Mouse (Mus musculus) heart, embryonic 12.5 days (tissue): Measurements from ENCODE around the gene Syvn1. TPM values are rescaled to one million over a fixed set of nuclear protein-coding genes. Genes with fewer than 3 reads are reported as not detected.
"Not testable (repeated sequence)": the region's sequence is repeated elsewhere in the genome, so short reads cannot be mapped to it uniquely, and the experiment has no call there.

Experiments
- ATAC-seq: fragments of 200-750 bp; cut with Nextera tagmentation; 2 replicates; pipeline ENCODE4 v1.8.0; 2017; ENCODE audit warnings: moderate TSS enrichment, moderate library complexity; ENCODE audit not compliant: insufficient number of reproducible peaks, low FRiP score
- H3K27ac ChIP-seq: fragments of 300-500 bp; sonication (generic); 2 replicates; pipeline ENCODE4 v1.5.1; 2016; ENCODE audit warnings: mild to moderate bottlenecking, moderate library complexity; ENCODE audit not compliant: poor library complexity, severe bottlenecking
- H3K27me3 ChIP-seq: fragments of 300-500 bp; sonication (generic); replicated peaks from 2 replicates; pipeline ENCODE4 v1.6.1; 2016; ENCODE audit warnings: mild to moderate bottlenecking, moderate library complexity
- H3K36me3 ChIP-seq: fragments of 300-500 bp; sonication (generic); 2 replicates; pipeline ENCODE4 v1.6.1; 2016; ENCODE audit warnings: mild to moderate bottlenecking, moderate library complexity
- H3K4me1 ChIP-seq: fragments of 300-500 bp; sonication (generic); replicated peaks from 2 replicates; pipeline ENCODE4 v1.6.1; 2016; ENCODE audit warnings: mild to moderate bottlenecking
- H3K4me2 ChIP-seq: fragments of 300-500 bp; sonication (generic); 2 replicates; pipeline ENCODE4 v1.6.1; 2016; ENCODE audit warnings: mild to moderate bottlenecking, moderate library complexity
- H3K4me3 ChIP-seq: fragments of 300-500 bp; sonication (generic); 2 replicates; pipeline ENCODE4 v1.5.1; 2016; ENCODE audit warnings: mild to moderate bottlenecking
- H3K9ac ChIP-seq: fragments of 300-500 bp; sonication (generic); 2 replicates; pipeline ENCODE4 v1.6.1; 2016; ENCODE audit warnings: mild to moderate bottlenecking, moderate library complexity
- H3K9me3 ChIP-seq: fragments of 300-500 bp; sonication (generic); replicated peaks from 2 replicates; pipeline ENCODE4 v1.6.1; 2016; ENCODE audit warnings: mild to moderate bottlenecking, moderate library complexity
- WGBS: fragments of 180-500 bp; shearing (Covaris S2); methylation state at CpG from one replicate; pipeline ENCODE4 v1.1.7; 2016; 5-methylcytosine and 5-hydroxymethylcytosine counted together
- polyA plus RNA-seq: library from polyadenylated mRNA; unstranded; fragments of >200 nt; fragmentation: Nextera tagmentation; extraction: Ambion mirVana; gene quantifications from 2 replicates; pipeline ENCODE4 v1.2.1, GENCODE M21; 2016

The Syvn1 gene
- polyA plus RNA-seq, 1 experiment from 2014 or later = 21.1 TPM

DNA sequence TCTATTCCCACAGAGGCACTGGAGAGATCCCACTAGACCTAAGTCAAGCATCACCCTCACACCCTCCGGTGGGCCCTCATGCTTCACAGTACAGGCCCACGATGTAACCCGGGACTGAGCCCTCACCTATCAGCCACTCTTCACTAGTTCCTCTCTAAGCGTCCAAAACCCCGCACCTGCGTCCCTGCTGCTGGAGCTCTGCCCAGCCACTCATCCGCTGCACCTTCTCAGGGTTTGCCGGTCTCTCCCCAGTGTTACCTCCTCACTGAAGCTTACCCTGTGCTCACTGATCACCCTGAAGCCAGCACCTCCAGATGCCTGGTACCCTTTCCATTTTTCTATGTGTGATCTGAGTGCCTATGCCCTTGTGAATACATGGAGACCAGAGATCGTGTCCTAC lies 4.1 kb upstream of the Syvn1 start:
- Histone ChIP-seq H3K9me3 (no peaks in the 10 kb centered on the region), H3K27me3 (no peaks in the 10 kb centered on the region), H3K4me1 (peaks cover 8% of the 10 kb centered on the region), H3K36me3 (no peaks in the 10 kb centered on the region), H3K27ac (no peak overlapping the region), H3K9ac (no peak overlapping the region), H3K4me3 (no peak overlapping the region), H3K4me2 (no peak overlapping the region)
- ATAC-seq = no peak
- 79% methylated on average over 9 of the region's 9 CpGs for WGBS

DNA sequence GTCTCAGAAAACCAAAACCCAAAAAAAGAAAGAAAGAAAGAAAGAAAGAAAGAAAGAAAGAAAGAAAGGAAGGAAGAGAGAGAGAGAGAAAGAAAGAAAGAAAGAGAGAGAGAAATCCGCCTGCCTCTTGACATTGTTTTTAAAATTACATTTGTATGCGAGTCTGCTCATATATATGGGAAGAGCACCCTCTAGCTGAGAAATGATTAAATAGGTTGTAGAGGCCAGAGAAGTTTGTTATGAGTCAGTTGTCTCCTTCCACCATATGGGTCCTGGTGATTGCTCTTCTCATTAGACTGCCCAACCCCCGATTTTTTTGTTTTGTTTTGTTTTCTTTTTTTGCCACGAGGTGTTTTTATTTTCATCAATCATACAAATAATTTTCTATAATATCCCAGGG lies 2.3 kb upstream of the Syvn1 start:
- H3K9ac ChIP-seq, H3K4me3 ChIP-seq, ATAC-seq, H3K4me2 ChIP-seq, H3K36me3 ChIP-seq, H3K27ac ChIP-seq, H3K9me3 ChIP-seq, H3K27me3 ChIP-seq: not testable (repeated sequence)
- peaks cover 26% of the 10 kb centered on the region for H3K4me1 ChIP-seq
- 54% methylated on average over 4 of the region's 4 CpGs for WGBS

DNA sequence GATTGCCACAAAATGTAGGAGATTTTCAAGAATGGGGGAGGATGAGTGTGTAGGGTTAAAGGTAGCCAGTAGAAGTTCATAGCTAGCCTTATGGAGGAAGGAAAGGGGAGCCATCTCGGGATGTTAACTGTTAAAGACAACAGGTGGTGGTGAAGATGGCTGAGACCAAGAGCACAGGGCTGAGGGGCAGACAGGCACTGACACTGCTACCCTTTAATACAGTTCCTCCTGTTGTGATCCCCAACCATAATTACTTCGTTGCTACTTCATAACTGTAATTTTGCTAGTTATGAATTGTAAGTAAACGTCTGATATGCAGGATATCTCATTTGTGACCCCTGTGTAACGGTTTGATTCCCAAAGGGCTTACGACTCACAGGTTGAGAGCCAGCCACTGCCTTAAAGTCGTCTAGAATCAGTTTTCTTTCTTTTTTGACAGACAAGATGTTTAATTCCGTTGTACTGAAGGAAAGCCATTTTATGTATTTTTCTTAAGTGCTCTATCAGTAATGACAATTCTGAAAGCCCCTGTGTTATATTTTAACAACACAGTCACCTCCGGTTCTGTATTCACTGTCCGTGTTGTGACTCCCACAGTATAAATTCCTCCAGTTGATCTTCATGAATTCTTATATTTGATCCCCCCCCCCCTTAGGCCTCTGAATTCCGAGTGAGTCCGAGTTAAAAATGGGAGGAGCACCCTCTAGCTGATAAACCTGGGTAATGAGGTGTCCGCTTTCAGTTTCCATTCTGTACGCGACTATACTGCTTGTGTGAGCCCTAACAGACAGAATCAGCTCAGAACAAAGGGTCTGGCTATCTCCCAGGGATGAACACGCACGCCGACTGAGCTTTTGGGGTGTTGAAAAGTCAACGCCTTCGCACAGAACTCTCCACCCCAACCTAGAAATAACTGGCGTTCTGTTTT lies 746 bp upstream of the Syvn1 start:
- Histone ChIP-seq H3K9me3 (no peaks in the 10 kb centered on the region), H3K4me2 (peak overlapping the region; percentile 93), H3K27ac (peak overlapping the region; percentile 98), H3K36me3 (peaks cover 24% of the 10 kb centered on the region), H3K4me3 (peak overlapping the region; percentile 97), H3K27me3 (no peaks in the 10 kb centered on the region), H3K4me1 (peaks cover 26% of the 10 kb centered on the region), H3K9ac (peak overlapping the region; percentile 74)
- 17% methylated on average over 20 of the region's 20 CpGs for WGBS
- peak; percentile 49; the same call in 1 of the 2 replicates for ATAC-seq

DNA sequence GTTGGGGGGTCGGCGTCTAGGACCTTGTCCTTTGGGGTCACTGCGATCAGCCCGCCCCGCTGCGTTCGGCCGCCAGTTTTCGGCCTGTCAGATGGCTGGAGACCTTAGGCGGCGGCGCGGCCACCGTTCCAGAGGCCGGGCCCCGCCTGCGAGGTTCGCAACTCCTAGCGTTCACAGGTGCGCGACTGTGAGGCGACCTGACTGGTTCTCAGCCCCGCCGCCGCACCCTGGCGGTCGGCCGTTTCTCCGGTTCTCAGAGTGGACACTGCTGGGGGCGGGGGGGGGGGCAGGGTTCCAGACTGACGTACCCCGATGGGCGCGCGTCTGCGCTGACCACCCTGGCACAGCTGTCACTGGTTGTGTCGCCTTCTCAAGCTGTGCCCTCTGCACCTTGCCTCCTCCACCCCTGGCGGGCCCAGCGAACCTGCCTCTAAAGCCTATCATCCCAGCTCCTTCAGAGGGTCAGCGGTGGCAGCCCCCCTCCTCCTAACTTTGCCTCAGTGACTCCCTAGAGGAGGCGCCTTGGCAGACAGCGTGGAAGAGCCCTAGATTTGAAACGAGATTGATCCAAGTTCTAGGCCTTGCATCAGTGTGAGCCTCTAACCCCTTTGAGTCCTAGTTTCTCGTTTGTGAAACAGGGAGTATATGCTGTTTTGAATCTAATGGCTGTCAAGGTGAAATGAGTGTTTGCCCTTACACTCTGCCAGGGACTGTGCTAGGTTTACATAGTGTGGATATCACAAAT lies 950 bp downstream of the Syvn1 start:
- 2% methylated on average over 44 of the region's 44 CpGs for WGBS
- H3K4me3 ChIP-seq = peak overlapping the region; percentile 97
- H3K9me3 ChIP-seq = no peaks in the 10 kb centered on the region
- H3K36me3 ChIP-seq = peaks cover 41% of the 10 kb centered on the region
- ATAC-seq = peak; percentile 31; the same call in 1 of the 2 replicates
- peak overlapping the region; percentile 97 for H3K9ac ChIP-seq
- H3K27ac ChIP-seq = peak overlapping the region; percentile 98
- no peaks in the 10 kb centered on the region for H3K27me3 ChIP-seq
- peaks cover 26% of the 10 kb centered on the region for H3K4me1 ChIP-seq
- H3K4me2 ChIP-seq = peak overlapping the region; percentile 93

DNA sequence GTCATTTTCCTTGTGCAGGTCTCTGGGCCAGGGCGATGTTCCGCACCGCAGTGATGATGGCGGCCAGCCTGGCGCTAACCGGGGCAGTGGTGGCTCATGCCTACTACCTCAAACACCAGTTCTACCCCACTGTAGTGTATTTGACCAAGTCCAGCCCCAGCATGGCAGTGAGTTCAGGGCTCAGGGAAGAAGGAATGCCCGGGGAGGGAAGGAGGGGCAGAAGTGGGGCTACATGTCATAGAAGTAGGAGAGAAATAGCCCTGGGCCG lies 1.5 kb downstream of the Syvn1 start:
- H3K4me2 ChIP-seq = peak overlapping the region; percentile 93
- peak overlapping the region; percentile 97 for H3K9ac ChIP-seq
- H3K27ac ChIP-seq = no peak overlapping the region
- no peak for ATAC-seq
- H3K27me3 ChIP-seq = no peaks in the 10 kb centered on the region
- WGBS = 81% methylated on average over 8 of the region's 8 CpGs
- peaks cover 46% of the 10 kb centered on the region for H3K36me3 ChIP-seq
- H3K4me3 ChIP-seq = peak overlapping the region; percentile 97
- no peaks in the 10 kb centered on the region for H3K9me3 ChIP-seq
- H3K4me1 ChIP-seq = peaks cover 26% of the 10 kb centered on the region

DNA sequence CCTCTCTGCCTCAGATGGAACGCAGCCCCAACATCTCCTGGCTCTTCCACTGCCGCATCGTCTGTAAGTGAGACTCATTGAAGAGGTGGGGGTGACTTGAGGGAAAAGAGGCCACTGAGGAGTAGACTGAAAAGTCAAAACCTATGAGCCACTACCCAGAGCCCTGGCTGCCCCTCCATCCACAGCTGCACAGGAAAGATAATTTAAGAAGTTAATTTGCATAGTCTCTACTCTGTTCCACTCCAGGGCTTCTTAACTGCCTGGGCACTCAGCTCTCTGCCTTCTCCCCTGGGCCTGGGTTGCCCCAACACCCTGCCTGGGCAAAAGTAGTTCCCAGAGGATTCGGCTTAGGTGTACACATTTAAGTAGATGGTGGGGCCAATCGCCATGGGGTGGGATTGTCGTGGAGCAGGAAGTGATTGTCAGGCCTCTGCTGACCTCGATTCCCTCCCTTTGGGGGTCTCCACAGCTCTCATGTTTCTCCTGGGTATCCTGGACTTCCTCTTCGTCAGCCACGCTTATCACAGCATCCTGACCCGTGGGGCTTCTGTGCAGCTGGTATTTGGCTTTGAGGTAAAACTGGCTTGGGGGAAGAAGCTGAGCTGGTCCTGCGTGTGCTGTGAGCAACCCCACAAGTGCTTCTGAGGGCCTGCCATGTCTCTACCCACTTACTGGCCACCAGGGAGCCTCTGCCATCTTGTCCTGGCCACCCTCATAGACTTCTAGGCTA lies 2.5 kb downstream of the Syvn1 start:
- no peak for ATAC-seq
- Histone ChIP-seq H3K27me3 (no peaks in the 10 kb centered on the region), H3K36me3 (peaks cover 57% of the 10 kb centered on the region), H3K4me2 (peak overlapping the region; percentile 93; the same call in 1 of the 2 replicates), H3K9me3 (no peaks in the 10 kb centered on the region), H3K27ac (no peak overlapping the region), H3K4me1 (peaks cover 26% of the 10 kb centered on the region), H3K4me3 (no peak overlapping the region), H3K9ac (no peak overlapping the region)
- 82% methylated on average over 11 of the region's 11 CpGs for WGBS

DNA sequence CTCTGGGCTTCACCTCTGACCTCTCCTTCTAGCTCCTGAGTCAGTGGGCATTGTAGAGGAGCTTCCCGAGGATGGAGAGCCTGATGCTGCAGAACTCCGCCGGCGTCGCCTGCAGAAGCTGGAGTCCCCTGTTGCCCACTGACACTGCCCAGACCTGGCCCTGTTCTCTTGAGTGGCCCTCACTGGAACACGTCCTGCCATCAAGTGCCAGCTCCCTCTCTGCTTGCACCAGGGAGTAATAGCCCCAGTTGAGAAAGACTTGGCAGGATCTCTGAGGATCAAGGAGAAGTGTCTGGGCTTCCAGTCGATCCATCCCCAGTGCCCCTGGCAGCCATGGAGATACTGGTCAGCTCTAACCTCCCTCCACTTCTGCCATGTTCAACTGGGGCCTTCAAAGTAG lies 6.1 kb downstream of the Syvn1 start:
- H3K27ac ChIP-seq = no peak overlapping the region
- H3K4me2 ChIP-seq = no peak overlapping the region
- H3K36me3 ChIP-seq = peaks cover 80% of the 10 kb centered on the region
- peaks cover 36% of the 10 kb centered on the region for H3K4me1 ChIP-seq
- no peaks in the 10 kb centered on the region for H3K9me3 ChIP-seq
- ATAC-seq = no peak
- H3K9ac ChIP-seq = no peak overlapping the region; the same call in 1 of the 2 replicates
- WGBS = 81% methylated on average over 7 of the region's 7 CpGs
- H3K4me3 ChIP-seq = no peak overlapping the region
- H3K27me3 ChIP-seq = no peaks in the 10 kb centered on the region

DNA sequence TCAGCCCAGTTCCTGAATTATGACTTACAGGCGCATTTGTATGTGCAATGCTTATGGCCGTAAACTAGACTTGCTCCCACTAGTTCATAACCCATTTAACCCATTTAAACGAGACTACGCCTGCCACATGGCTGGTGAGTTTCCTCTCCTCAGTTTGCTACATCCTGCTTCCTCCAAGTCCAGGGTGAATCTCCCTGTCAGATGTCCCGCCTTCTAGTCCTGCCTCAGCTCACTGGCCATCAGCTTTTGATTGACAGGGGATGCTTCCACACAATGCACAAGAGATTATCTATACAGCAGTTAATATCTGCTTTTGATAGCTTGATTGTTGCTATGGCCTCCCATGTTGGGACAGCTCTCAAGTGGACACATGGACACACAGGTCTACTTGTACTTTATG lies 7.9 kb downstream of the Syvn1 start:
- H3K4me1 ChIP-seq = peaks cover 28% of the 10 kb centered on the region
- no peak overlapping the region for H3K4me2 ChIP-seq
- no peaks in the 10 kb centered on the region for H3K27me3 ChIP-seq
- no peaks in the 10 kb centered on the region for H3K9me3 ChIP-seq
- no peak for ATAC-seq
- no peak overlapping the region for H3K27ac ChIP-seq
- peaks cover 78% of the 10 kb centered on the region for H3K36me3 ChIP-seq
- H3K4me3 ChIP-seq = no peak overlapping the region
- WGBS = 80% methylated on average over 5 of the region's 5 CpGs
- no peak overlapping the region for H3K9ac ChIP-seq

DNA sequence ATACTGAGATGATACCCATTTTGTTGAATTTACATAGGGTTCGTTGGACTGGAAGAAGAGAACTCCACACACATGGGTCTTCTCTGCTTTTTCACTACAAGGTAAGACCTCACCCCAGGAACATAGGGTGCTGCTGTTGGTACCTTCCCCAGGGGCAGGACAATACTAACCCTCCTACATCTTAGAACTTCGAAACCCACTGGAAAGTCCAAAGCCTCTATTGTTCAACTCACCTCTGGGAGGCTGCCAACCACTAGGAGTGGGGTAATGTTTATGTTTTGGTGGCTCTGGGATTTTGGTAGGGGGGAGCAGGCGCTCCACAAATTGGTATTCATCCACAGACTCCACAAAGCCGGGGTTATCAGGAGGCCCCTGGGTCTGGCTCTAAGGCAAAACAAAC lies 10.3 kb downstream of the Syvn1 start:
- no peak overlapping the region for H3K27ac ChIP-seq
- H3K9ac ChIP-seq = peak overlapping the region; percentile 83
- 53% methylated on average over 4 of the region's 4 CpGs for WGBS
- H3K9me3 ChIP-seq = no peaks in the 10 kb centered on the region
- H3K4me2 ChIP-seq = peak overlapping the region; percentile 88
- no peak for ATAC-seq
- peaks cover 33% of the 10 kb centered on the region for H3K4me1 ChIP-seq
- no peaks in the 10 kb centered on the region for H3K27me3 ChIP-seq
- peak overlapping the region; percentile 98 for H3K4me3 ChIP-seq
- H3K36me3 ChIP-seq = peaks cover 62% of the 10 kb centered on the region

DNA sequence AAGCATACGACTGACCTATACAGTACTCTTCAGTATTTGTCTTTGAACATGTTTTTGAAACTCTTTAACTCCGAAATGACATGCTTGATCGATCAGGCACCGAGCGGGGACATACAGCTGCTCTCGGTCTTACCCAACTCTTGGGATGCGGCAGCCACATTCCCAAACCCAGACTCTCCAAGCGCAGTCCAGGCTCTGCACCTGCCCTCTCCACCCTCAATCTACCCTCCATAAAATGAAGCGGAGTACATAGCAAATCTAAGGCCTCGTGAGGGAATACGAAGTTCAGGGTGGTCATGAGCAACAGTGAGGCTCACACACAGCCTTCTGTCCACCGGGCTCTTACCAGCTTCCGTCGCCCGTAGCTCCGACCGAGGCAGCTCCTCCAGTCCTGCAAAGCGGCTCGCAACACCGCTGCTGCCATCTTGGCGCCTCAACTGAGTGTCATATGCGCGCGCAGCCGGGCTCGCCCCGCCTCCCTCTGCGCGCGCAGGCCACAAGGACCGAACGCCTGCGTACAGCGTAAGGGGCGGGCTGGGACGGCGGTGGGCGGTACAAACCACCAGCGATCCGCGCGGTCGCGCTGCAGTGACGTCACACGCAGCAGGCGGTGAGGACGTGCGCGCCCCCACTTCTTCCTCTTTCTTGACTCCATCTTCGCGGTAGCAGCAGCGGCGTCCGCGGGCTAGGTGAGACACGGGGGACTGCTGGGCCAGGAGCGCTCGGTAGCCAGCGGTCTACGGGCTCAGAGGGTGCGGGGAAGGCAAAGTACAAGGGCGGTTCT lies 11.1 kb downstream of the Syvn1 start, which contains the start of the genes Mrpl49 and Fau:
Gene Mrpl49, minus strand, starts transcription at position 473 of the 784 bp plus-strand sequence.
Gene Fau, plus strand, starts transcription at position 532 of the 784 bp plus-strand sequence.
- WGBS = under 1% methylated on average over 63 of the region's 63 CpGs

More for the DNA sequence above, 11.1 kb downstream of the Syvn1 start, which contains the start of the genes Mrpl49 and Fau:
- ATAC-seq = peak; percentile 91
- Histone ChIP-seq H3K4me1 (peaks cover 41% of the 10 kb centered on the region), H3K4me2 (peak within 1 kb of the TSS; percentile 88), H3K36me3 (peaks cover 54% of the 10 kb centered on the region), H3K9ac (peak within 1 kb of the TSS; percentile 98), H3K4me3 (peak within 1 kb of the TSS; percentile 98), H3K9me3 (no peaks in the 10 kb centered on the region), H3K27ac (peak within 1 kb of the TSS; percentile 81), H3K27me3 (no peaks in the 10 kb centered on the region)
